Mouse (Mus musculus) frontal cortex, postnatal 36 days (tissue): ENCODE data around the gene Rpl11.
"Not testable (repeated sequence)": the region's sequence is repeated elsewhere in the genome, so short reads cannot be mapped to it uniquely, and the experiment has no call there.

Experiments used
- DNase-seq, 2 experiments: peaks; one replicate each; pipeline ENCODE4 v3.0.0; 2022; ENCODE audit warnings: low spot score in 2 of 2

The Rpl11 gene

DNA sequence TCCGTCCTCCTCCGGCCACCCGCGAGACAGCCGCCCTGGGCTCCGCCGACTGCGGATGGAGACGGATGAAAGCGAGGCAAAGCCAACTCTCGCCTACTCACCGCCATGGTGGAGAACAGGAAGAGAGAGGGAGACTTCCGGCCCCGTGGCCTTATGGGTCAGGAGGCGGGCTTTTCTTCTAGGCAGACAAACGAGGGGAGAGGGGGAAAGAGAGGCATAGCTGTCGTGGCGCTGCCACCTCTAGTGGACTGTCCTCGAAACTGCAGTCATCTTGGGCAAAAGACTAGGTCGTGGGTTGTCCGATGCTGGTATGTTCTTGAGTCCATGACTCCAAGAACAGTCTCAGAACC, at the start of gene Rpl11:
Rpl11 (minus strand) TSS at position 182 of the 350 bp plus-strand sequence.
- DNase-seq = peak; percentile 92 to 94

DNA sequence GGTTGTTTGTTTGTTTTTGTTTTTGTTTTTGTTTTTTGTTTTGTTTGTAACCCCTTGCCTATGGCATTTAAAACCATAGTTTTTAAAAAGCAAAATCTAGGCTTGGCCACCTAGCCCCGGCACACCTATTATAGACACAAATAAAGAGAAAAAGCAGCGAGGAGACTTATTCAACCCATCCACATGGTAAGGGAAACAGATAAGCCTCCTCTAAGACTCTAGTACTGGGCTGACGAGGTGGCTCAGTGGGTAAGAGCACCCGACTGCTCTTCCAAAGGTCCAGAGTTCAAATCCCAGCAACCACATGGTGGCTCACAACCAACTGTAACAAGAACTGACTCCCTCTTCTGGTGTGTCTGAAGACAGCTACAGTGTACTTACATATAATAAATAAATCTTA, 48.5 kb upstream of the Rpl11 start:
- DNase-seq = not testable (repeated sequence)

DNA sequence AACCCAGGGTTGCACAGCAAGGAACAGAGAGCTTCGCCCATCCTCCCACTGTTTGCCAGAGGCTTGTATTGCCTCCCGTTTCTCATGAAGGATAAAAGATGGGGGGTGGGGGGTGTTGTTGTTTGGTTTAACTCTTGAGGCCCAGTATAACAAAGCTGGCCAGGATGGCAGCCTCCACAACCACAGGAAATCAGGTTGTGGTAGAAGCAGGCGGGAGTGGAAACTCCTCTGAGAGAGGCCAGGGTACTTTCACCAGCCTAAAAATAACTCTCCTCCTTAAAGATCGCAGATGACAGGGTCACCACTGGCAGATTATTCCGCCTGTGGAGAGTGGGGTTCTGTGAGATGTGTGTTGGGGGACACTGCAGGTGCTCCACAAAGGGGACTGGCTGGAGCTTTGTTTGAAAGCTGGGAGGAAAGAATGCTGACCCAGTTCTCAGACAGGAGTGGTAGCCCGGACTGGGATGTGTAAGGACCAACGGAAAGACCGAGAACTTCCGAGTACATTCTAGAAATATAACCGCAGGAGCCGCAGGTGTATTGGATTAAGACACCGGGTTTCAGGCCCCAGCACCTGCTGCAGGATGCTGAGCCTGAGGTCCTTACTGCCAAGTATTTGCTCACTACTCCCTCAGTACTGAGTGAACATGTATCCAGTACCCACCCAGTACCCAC, 47.3 kb upstream of the Rpl11 start:
- DNase-seq = no peak

DNA sequence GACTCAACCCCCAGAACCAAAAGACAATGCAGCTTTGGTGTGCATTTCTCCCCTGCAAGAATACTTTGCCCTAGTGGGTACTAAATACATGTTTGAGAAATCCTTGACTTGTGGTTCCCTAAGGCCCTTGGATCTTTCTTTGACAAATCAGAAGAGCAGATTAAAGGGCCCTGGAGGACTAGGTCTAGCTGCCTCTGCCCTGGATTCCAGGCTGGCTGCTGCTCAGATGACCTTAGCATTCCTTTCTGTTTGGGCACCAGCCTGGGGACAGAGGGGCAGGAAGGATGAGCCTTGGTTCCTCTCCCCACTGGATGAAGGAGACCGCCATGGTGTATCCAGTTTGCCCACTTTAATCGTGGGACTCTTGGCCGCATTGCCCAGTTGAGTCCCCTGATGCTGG, 45.2 kb upstream of the Rpl11 start:
- DNase-seq = no peak

DNA sequence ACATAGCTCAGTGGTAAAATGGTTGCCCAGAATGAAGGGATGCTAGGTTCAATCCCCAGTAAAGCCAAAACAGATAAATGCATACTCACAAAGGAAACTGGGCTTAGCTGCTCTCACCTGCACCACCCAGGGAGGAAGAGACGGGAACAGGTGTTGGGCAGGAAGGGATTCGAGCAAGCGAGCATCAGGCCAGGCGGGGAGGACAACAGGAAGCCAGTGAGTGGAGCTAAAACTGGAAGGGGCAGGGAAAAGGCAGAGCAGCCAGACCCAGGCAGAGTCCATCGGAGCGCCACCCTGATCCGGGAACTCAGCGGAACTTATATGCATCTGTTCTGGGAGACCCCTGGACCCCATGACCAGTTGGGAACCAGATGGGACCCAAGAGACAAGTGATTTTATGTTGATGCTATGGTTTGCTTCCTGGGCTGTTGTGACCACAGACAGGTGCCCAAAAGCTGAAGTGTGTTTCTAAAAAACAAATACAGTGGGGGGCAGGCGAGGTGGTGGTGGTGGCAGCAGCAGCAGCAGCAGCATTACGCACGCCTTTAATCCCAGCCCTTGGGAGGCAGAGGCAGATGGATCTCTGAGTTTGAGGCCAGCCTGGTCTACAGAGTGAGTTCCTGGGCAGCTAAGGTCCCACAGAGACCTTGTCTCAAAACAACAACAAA, 43.4 kb upstream of the Rpl11 start:
- DNase-seq = no peak

DNA sequence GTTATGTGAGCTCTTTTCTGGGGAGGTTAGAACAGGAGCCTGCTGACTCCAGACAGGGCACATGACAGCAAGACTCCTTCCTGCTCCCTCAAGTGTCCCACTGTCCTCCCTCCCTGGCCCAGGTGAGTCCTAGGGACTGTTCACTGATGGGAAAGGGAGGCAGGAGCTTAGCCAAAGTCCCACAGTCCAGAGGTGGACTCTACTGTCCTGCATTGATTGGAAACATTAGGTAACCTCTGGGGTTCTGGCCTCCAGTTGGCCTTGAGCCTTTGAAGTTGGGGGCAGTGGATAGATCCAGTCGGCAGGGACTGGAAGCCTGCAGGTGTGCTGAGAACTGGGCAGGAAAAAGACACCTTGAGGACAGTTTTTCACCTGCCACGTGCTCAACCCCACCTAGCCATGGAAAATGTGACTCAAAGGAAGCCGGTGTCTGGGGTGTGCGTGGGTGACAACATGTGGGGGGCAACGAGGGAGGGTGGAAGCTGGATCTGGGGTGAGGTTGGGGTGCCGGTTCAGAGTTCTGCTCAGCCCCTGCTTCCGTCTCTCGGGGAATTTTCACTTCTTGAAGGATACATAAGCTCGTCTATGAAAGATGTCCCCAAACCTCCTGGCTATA, 42.4 kb upstream of the Rpl11 start:
- no peak for DNase-seq

DNA sequence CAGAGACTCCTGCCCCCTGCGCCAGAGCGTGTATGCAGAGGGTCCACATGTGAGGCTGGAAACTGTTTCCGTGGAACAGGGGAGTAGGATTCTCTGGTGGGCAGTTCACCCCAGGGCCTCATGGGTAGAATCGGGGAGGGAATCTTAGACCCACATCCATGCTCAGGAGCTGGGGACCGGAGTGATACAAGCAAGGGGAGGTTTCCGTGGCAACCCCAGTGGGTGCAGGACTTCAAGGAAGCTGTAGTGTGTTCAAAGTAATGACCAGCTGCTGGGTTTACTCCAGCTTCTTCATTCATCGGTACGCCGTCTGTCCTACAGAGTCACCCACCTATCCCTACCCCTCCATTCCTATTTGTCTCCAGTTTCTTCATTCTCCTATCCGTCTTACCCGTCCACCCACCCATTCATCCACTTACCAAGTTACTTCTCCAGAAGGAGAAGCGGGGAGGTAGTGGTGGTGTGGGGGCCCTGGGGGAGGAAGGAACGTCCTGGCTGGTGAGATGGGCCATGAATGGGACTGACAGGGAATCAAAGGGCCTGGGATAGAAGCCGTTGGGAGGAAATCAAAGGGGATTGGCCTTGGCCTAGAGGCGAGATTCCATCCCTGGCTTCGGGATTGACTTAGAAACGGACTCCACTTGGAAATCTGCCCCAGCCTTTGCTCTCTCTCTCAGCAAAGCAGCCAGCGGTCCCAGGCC, 41.4 kb upstream of the Rpl11 start:
- DNase-seq = peak; percentile 26 to 42

DNA sequence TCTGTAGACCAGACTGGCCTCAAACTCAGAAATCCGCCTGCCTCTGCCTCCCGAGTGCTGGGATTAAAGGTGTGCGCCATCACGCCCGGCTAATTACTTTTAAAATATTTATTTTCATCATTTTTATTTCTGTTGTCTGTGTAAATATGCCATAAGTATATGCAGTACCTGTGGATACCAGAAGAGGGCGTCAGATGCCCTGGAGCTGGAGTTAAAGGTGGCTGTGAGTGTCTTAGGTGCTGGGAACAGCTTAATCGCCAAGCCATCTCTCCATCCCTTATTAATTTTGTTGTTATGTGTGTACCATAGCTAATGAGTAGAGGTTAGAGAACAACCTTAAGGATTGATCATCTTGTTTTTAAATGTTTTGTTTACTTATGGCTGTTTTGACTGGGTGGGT, 39.3 kb upstream of the Rpl11 start:
- DNase-seq = no peak

DNA sequence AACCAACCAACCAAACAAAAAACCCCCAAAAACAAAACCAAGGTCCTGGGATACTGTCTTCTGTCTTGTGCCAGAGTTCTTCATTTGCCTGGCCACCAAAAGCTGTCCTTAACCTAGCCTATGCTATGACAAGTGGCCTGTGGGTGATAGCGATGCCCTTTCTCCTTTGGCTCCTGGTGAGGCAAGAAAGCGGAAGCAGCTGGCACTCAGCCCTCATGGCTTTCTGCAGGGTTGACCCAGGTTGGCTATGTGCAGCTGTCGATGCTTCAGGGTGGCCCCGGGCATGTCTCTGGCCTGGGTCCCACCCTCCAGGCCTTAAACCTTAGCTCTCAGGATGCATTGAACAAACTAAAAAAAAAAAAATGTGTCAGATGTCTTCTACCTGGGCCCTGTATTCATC, 38.1 kb upstream of the Rpl11 start:
- DNase-seq = no peak

DNA sequence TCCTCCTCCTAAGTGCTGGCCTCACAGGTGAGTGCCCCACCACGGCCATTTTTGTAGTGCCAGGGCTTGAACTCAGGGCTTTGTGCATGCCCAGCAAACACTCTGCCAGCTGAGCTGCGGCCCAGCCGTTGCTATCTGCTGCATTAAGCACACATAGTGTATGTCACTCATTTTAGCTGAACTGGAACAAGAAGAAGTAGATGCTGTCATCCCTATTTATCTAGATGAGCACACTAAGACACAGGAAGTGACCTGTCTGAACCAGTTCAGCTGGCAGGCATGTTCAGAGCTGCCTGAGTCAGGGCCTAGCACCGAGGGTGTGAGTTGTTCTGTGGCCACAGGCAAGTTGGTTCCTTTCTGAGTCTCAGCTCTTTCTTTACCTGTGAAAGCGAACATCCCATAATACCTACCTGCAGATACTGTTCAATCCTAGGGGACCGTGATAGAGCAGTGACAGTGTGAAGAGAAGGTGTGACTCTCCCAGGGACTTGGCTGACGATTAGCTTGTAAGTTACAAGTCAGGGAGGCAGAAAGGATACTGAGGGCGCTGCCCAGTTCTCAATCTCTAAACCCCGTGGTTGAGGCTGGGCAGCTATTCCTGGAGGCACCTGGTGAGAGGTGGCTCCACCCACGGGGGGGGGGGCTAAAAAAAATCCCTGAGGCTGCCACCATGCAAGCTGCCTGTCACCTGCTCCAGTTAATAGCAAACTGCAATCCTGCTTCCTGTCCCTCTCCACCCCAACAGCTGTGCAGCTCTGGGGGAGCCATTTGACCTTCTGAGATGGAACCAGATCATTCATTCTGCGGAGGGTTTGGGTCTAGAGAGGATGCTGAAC, 36.7 kb upstream of the Rpl11 start:
- no peak for DNase-seq

DNA sequence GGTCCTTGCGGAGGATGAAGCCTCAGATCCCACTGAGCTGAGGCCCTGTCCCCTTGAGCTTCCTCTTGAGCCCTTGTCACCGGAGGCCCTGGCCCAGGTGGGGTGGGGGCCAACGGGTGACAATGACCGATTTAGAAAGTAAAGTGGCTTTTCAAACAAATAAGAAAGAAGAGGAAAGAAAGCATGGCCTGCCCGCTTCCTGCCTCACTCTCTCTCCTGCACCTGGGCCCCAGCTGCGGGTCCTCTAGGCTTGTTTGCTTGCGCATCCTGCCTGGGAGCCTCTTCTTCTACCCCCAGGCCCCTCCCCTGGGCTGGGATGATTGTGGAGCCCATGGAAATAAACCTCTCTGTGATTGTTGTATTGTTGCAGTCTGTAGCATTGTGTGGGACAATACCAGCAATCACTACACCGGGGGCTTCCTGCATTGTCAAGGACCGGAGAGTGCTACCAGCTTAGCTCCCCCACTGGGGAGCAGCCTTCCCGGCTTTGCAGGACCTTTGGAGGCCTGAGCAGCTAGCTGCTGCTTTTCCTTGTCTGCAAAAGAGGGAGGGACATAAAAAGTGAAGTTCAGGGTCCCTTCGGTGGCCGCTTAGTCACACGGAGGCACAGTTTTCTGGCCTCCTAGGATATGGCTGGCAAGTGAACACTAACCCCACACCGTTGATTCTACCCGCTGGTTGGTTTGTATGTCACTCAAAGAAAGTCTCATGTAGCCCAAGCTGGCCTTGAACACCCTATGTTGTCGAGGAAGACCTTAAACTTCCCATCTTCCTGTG, 35.9 kb upstream of the Rpl11 start:
- no peak for DNase-seq

DNA sequence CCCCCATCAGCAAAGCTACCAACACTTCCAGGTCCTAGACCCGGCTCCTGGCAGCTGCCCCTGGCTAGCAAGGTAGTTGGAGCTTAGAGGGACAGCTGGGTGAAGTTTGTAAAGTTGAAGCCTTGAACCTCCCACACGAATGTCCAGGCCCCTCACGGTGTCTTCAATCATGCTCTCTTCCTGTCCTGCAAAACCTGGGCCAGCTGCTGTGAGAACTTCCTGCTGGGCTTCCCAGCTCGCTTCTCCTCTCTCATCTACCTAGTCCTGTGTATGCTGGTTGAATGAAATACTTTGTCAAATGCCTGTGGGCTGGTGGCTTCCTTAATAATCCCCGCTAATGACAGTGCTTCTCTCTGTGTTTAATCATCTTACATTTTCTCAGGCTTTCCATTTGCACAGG, 35.1 kb upstream of the Rpl11 start:
- DNase-seq = no peak

DNA sequence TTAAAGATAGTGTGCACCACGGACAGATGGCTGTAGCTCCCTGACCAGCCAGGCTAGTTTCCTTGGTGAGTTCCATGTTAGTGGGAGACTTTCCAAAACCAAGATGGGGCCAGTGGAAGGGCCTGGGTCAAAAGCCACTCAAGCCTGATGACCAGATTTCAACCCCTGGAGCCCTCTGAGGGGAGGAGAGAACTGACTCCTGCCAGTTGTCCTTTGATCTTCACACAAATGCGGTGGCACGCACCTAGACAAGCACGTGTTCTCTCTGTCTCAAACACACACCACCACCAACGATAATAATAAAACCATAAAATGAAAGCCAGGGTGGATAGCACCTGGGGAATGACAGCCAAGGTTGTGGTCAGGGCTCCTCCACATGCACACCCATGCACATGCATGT, 34.0 kb upstream of the Rpl11 start:
- DNase-seq = no peak

DNA sequence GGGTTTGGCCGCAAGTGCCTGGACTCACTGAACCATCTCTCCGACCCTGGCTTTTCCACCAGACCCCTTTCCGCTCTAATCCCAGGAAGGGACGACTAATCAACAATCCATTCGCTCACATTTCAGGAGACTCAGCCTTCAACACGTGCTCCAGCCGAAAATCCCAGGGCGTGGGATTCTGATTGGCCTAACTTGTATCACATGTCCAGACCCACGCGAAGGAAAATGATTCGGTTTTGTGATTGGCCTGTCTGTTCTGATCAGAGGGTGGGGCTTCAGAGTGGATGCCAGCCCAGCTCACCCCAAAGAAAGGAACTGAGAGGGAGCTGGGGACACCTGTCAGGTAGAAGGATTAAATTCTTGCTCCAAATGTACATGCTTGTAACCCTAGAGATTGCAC, 31.6 kb upstream of the Rpl11 start:
- no peak for DNase-seq

DNA sequence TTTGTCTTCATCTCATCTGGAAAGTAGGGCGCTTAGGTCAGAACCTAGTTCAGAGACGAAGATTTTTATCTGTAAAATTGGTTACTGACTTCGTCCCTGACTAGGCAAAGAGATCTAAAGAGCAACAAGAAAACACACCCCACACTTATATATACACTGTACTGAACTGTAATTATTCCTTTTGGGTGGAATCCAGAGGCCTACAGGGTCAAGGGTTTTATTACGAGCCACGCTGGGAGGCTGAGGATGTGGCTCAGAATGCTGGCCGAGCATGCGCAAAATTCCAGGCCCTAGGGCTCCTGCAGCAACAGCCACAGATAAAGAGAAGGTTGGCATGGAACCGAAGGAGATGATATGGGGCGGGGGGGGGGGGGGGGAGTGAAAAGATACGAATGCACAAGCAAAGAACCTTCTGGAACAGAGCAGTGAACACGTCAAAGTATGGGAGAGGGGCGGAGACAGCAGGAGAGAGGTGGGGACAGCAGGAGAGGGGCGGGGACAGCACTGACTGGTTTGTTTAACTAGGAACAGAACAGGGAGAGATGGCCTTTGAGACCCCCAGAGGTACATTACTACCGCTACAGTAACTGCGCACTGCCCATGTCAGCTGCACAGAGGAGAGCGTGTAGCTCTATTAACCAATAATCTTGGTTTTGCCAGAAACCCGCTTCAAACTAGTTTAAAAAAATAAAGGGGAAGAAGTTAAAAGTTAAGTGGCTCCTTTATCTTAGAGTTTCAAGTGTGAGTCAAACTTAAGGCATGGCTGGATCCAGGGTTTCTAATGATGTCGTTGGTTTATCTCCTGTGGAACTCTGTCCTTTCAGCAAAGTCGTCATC, 30.3 kb upstream of the Rpl11 start:
- no peak for DNase-seq

DNA sequence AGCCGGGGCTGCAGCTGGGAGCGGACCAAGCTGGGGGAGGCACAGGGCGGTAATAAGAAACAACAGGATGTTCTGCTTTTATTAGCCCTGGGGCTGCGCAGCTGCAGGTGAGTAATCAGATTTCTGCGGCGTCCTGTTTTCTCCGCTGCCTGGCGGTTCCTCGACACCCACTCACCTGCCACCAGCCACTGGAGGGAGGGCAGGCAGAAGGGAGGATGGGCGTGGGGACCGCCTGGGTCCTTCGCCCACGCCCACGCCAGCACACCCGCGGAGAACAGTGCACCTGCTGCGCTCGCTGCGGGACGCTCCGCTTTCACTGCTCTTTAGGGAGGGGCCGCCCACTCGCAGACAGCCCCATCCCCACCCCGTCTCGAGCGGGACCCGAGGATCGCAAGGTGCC, 28.5 kb upstream of the Rpl11 start:
- peak; percentile 6 to 8 for DNase-seq

DNA sequence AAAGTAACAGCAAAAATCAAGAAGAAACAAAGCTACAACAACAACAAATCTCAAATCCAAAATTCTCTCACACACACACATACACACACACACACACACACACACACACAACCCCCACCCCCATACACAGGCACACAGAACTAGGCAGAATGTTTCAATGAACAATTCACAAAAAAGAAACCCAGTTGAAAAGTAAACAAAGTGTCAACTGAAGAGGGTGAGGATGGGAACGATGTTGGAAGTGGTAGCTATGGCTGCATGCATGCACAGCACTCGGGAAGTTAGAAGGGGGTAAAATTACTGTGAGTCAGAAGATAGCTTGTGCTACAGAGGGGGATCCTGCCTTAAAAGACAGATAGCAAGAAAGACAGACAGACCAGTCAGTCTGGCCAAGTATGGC, 25.4 kb upstream of the Rpl11 start:
- DNase-seq = no peak

DNA sequence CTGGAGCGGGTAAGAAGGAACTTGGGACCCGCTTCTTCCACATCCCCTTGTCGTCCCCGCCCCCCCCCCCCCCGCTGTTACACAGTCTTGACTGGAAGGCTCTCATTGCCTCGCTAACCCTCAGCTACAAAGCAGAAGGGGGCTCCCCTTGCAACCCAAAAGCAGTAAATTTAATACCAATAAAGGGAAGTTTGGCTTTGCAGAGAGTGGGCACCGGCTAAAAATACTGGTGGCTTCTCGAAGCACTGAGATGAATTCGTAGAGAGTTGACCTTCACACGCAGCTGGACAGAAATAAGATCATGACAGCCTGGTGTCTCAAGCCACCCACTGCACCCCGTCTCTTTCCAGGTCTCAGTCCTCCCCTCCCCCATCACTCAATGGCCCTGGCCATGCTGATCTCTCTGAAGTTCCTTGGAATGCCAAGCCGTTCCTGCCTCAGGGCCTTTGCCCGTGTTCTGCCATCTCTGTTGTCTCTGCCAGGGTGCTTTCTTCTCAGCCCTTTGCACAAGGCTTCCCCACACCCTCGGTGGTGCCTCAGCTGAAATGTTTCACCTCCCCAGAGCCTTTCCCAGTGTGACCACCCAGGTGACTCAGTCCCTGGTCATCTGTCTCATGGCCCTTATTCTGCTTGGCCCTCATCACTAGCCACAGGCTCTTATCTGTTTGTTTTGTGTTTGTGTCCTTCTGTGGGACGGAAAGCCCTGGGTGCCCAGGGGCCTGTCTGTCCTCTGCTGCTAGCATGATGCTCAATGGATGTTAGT, 23.7 kb upstream of the Rpl11 start:
- no peak for DNase-seq

DNA sequence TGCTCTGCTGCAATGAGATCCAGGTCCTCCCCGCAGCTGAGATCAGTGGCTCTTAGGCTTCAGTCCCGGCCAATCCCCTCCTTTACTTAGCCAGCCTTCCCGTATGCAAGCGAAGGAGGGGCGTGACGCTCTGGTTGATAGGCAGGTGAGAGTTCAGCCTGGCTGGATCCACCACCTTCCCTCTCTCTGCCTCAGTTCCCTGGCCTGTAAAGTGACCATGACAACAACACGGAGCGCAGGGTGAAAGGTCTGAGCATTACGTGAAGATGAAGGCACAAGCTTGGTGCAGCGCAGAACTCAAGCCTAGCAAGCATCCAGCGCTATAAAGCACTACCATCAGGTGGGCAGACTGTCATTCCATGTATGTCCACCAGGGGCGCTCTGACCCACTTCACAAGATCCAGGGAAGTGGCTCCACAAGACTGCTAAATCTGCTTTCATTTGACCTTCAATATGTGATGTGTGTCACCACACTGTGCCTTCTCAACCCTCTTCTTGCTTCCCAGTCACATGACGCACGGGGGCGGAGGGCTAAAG, 18.0 kb upstream of the Rpl11 start:
- peak; percentile 64 to 79 for DNase-seq
